Mouse (Mus musculus) CH12F3 (cell line): ENCODE data around the gene Fig4.

Experiments
- in situ Hi-C: fragments of 300-500 bp; cut with MboI; formaldehyde crosslinking; loops from 2 replicates; pipeline ENCODE4 v1.14.3; 2020; ENCODE audit warnings: low sequenced_read_pairs

Gene Fig4

GRCm38 (mm10) chr10:41261889-41262288 is 41.2 kb downstream of the Fig4 start:
- in situ Hi-C loops = no loop called here

GRCm38 (mm10) chr10:41261218-41261617 is 41.8 kb downstream of the Fig4 start:
- in situ Hi-C loops = no loop called here

GRCm38 (mm10) chr10:41260243-41261006 is 42.6 kb downstream of the Fig4 start:
- in situ Hi-C loops = no loop called here

- in situ Hi-C loops = no loop called here
These were observed 52.4 kb downstream of the Fig4 start for GRCm38 (mm10) chr10:41250749-41251065.

GRCm38 (mm10) chr10:41250045-41250748 is 52.9 kb downstream of the Fig4 start:
- in situ Hi-C loops = no loop called here

- in situ Hi-C loops = no loop called here
These were observed 53.9 kb downstream of the Fig4 start for GRCm38 (mm10) chr10:41249006-41249659.

- in situ Hi-C loops = no loop called here
These were observed 55.1 kb downstream of the Fig4 start for GRCm38 (mm10) chr10:41247800-41248473.

- in situ Hi-C loops = no loop called here
These were observed 56.9 kb downstream of the Fig4 start for GRCm38 (mm10) chr10:41246111-41246510.

- in situ Hi-C loops = no loop called here
These were observed 57.6 kb downstream of the Fig4 start for GRCm38 (mm10) chr10:41245477-41245876.

GRCm38 (mm10) chr10:41245028-41245427 is 58.0 kb downstream of the Fig4 start:
- in situ Hi-C loops = no loop called here

GRCm38 (mm10) chr10:41243930-41244329 is 59.1 kb downstream of the Fig4 start:
- in situ Hi-C loops = no loop called here

GRCm38 (mm10) chr10:41241558-41242242 is 61.4 kb downstream of the Fig4 start:
- in situ Hi-C loops = no loop called here

- in situ Hi-C loops = no loop called here
These were observed 62.0 kb downstream of the Fig4 start for GRCm38 (mm10) chr10:41241080-41241479.

- in situ Hi-C loops = no loop called here
These were observed 67.0 kb downstream of the Fig4 start for GRCm38 (mm10) chr10:41236020-41236419.

GRCm38 (mm10) chr10:41235584-41235983 is 67.5 kb downstream of the Fig4 start:
- in situ Hi-C loops = no loop called here

GRCm38 (mm10) chr10:41235159-41235558 is 67.9 kb downstream of the Fig4 start:
- in situ Hi-C loops = no loop called here

GRCm38 (mm10) chr10:41234552-41234951 is 68.5 kb downstream of the Fig4 start:
- in situ Hi-C loops = no loop called here

GRCm38 (mm10) chr10:41233140-41233539 is 69.9 kb downstream of the Fig4 start:
- in situ Hi-C loops = no loop called here

GRCm38 (mm10) chr10:41231163-41231835 is 71.8 kb downstream of the Fig4 start:
- in situ Hi-C loops = no loop called here

- in situ Hi-C loops = no loop called here
These were observed 75.4 kb downstream of the Fig4 start for GRCm38 (mm10) chr10:41227626-41228025.
